Mouse (Mus musculus) embryonic facial prominence, embryonic 11.5 days (tissue): Measurements from ENCODE around the gene Cntnap1. TPM values are rescaled to one million over a fixed set of nuclear protein-coding genes. Genes with fewer than 3 reads are reported as not detected.
A peak's percentile ranks its signal among the peaks of the same experiment; 100 is the strongest.
"Not testable (repeated sequence)": the region's sequence is repeated elsewhere in the genome, so short reads cannot be mapped to it uniquely, and the experiment has no call there.

Experiments used
- ATAC-seq: fragments of 200-750 bp; cut with Nextera tagmentation; replicated peaks from 2 replicates; pipeline ENCODE4 v1.8.0; 2017; ENCODE audit warnings: low read depth; ENCODE audit not compliant: insufficient number of reproducible peaks, low FRiP score, low TSS enrichment
- DNase-seq: peaks from one replicate; pipeline ENCODE4 v3.0.0-alpha.2; 2015; ENCODE audit warnings: low spot score
- H3K27ac ChIP-seq: fragments of 300-500 bp; sonication (generic); replicated peaks from 2 replicates; pipeline ENCODE4 v1.5.1; 2014; ENCODE audit warnings: mild to moderate bottlenecking, low read depth, low read length, control low read depth
- H3K27me3 ChIP-seq: fragments of 300-500 bp; sonication (generic); 2 replicates; pipeline ENCODE4 v1.6.1; 2014; ENCODE audit warnings: mild to moderate bottlenecking, low read length, moderate library complexity, mixed read lengths; ENCODE audit not compliant: control insufficient read depth, insufficient read depth
- H3K36me3 ChIP-seq: fragments of 300-500 bp; sonication (generic); replicated peaks from 2 replicates; pipeline ENCODE4 v1.6.1; 2014; ENCODE audit warnings: low read depth, mild to moderate bottlenecking, low read length, moderate library complexity, mixed read lengths; ENCODE audit not compliant: control insufficient read depth, insufficient read depth
- H3K4me1 ChIP-seq: fragments of 300-500 bp; sonication (generic); 2 replicates; pipeline ENCODE4 v1.6.1; 2014; ENCODE audit warnings: low read length, mixed read lengths; ENCODE audit not compliant: control insufficient read depth, insufficient read depth
- H3K4me2 ChIP-seq: fragments of 300-500 bp; sonication (generic); 2 replicates; pipeline ENCODE4 v1.6.1; 2014; ENCODE audit warnings: low read depth, mild to moderate bottlenecking, control low read depth, low read length, moderate library complexity
- H3K4me3 ChIP-seq: fragments of 300-500 bp; sonication (generic); 2 replicates; pipeline ENCODE4 v1.5.1; 2014; ENCODE audit warnings: low read depth, low read length, control low read depth
- H3K9ac ChIP-seq: fragments of 300-500 bp; sonication (generic); replicated peaks from 2 replicates; pipeline ENCODE4 v1.6.1; 2014; ENCODE audit warnings: mild to moderate bottlenecking, control low read depth, low read length
- H3K9me3 ChIP-seq: fragments of 300-500 bp; sonication (generic); replicated peaks from 2 replicates; pipeline ENCODE4 v1.6.1; 2016; ENCODE audit warnings: mild to moderate bottlenecking, low read length, inconsistent platforms, mixed read lengths; ENCODE audit not compliant: control insufficient read depth
- WGBS: fragments of 180-500 bp; shearing (Covaris S2); extraction: QIAGEN DNeasy Blood & Tissue Kit; methylation state at CpG from one replicate; pipeline ENCODE4 v1.1.7; 2014; 5-methylcytosine and 5-hydroxymethylcytosine counted together
- polyA plus RNA-seq: library from polyadenylated mRNA; unstranded; fragments of >200 nt; fragmentation: Nextera tagmentation; extraction: Ambion mirVana; gene quantifications from 2 replicates; pipeline ENCODE4 v1.2.1, GENCODE M21; 2014

Cntnap1 gene
- polyA plus RNA-seq, result 0.28 and 0.39 TPM in 2 replicates

DNA sequence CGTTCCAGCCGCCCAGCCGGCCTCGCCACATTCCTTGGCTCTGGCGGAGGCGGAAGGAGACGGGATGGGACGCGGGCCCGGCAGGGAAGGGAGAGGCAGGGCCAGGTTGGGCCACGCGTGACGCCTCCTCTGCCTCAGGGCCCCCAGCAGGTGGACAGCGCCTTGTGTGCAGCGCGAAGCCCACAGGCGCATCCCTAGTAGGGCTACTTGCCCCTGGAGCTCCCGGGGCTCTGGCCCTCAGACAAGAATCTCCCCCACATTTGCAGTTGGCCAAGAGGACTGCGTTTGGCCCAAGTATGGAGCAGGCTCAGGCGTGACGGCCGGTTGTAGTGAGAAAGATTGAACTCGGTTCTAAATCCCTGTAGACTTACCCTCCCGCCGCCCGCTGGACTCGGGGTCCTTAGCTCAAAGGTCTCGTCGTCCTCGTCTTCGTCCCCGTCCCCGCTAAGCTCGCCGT lies at the start of gene Cntnap1:
Cntnap1 (plus strand) TSS at position 170 of the 457 bp plus-strand sequence.
- peaks cover 18% of the 10 kb centered on the region for H3K4me1 ChIP-seq
- H3K9ac ChIP-seq, result peak within 1 kb of the TSS; percentile 58
- no peak within 1 kb of the TSS for H3K27ac ChIP-seq
- H3K9me3 ChIP-seq, result no peaks in the 10 kb centered on the region
- DNase-seq (no peak), ATAC-seq (no peak)
- peak within 1 kb of the TSS; percentile 88 for H3K4me2 ChIP-seq
- WGBS, result under 1% methylated on average over 35 of the region's 35 CpGs
- H3K36me3 ChIP-seq, result no peaks in the 10 kb centered on the region
- H3K27me3 ChIP-seq, result peaks cover 66% of the 10 kb centered on the region
- H3K4me3 ChIP-seq, result peak within 1 kb of the TSS; percentile 70

DNA sequence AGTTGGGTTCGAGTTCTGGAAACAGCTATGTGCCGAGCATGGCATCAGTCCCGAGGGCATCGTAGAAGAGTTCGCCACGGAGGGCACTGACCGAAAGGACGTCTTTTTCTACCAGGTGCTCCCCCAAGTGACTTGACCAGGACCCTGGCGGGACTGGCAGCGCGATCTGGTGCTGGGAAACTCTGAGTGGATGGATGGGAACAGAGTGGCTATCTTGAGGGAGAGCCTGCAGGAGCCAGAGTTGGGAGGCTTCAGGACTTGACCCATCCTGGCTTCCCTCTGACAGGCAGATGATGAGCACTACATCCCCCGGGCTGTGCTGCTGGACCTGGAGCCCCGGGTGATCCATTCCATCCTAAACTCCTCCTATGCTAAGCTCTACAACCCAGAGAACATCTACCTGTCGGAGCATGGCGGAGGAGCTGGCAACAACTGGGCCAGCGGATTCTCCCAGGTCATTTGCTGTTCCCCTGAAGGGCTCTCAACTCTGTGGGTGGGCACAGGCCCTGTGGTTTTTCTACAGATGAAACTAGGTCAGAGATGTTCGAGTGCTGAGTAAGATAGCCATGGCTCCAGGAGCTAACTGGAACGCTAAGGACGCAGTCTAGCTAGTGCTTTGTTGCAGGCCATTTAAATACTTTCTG lies 49.7 kb upstream of the Cntnap1 start:
- DNase-seq (no peak), ATAC-seq (no peak)
- H3K9ac ChIP-seq, result peak overlapping the region; percentile 86
- H3K27me3 ChIP-seq, result no peaks in the 10 kb centered on the region
- 25% methylated on average over 19 of the region's 19 CpGs for WGBS
- no peaks in the 10 kb centered on the region for H3K9me3 ChIP-seq
- peak overlapping the region; percentile 92 for H3K4me2 ChIP-seq
- H3K27ac ChIP-seq, result peak overlapping the region; percentile 87
- H3K4me1 ChIP-seq, result peaks cover 10% of the 10 kb centered on the region
- H3K36me3 ChIP-seq, result no peaks in the 10 kb centered on the region; the same call in 1 of the 2 replicates
- peak overlapping the region; percentile 73 for H3K4me3 ChIP-seq

DNA sequence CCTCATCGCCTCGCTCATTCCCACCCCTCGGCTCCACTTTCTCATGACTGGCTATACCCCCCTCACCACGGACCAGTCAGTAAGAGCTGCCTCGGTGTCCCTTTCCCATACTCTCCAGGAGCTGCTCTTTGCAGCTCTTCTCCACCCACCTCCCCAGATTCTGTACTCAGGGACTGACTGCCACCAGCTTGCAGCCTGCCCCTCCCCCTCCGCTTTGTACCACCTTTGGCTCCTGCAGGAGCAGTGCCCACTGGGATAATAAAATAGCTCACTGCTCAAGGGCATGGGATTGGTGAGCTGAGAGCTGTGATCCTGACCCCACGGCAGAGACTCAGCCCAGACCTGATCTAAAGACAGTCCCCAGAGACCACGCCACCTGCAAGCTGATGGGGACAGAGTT lies 45.8 kb upstream of the Cntnap1 start:
- not testable (repeated sequence) for H3K4me2 ChIP-seq, H3K36me3 ChIP-seq, H3K4me3 ChIP-seq, H3K4me1 ChIP-seq, H3K27me3 ChIP-seq, H3K27ac ChIP-seq, DNase-seq, H3K9ac ChIP-seq, H3K9me3 ChIP-seq, ATAC-seq
- WGBS, result 95% methylated on average over 8 of the region's 8 CpGs

DNA sequence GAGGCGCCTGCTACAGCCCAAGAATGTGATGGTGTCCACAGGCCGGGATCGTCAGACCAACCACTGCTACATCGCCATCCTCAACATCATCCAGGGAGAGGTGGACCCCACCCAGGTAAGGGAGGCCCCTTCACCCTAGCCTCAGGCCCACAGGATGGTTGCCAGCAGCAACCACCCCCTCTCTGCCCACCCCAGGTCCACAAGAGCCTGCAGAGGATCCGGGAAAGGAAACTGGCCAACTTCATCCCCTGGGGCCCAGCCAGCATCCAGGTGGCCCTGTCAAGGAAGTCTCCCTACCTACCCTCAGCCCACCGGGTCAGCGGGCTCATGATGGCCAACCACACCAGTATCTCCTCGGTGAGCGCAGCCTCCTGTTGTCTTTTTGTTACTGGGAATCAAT lies 45.3 kb upstream of the Cntnap1 start:
- not testable (repeated sequence) for H3K9me3 ChIP-seq, H3K9ac ChIP-seq, H3K27me3 ChIP-seq, H3K4me1 ChIP-seq, H3K36me3 ChIP-seq, H3K27ac ChIP-seq, H3K4me3 ChIP-seq, ATAC-seq, DNase-seq, H3K4me2 ChIP-seq
- 96% methylated on average over 7 of the region's 9 CpGs for WGBS

- H3K27me3 ChIP-seq, result no peaks in the 10 kb centered on the region
- H3K4me2 ChIP-seq, result no peak overlapping the region
- no peak overlapping the region for H3K27ac ChIP-seq
- no peak overlapping the region for H3K4me3 ChIP-seq
- no peaks in the 10 kb centered on the region for H3K4me1 ChIP-seq
- no peak overlapping the region for H3K9ac ChIP-seq
- ATAC-seq (no peak), DNase-seq (no peak)
- H3K36me3 ChIP-seq, result peaks cover 9% of the 10 kb centered on the region
- 89% methylated on average over 1 of the region's 1 CpGs for WGBS
- no peaks in the 10 kb centered on the region for H3K9me3 ChIP-seq
Observed at GRCm38 (mm10) chr11:101127075-101127474, 43.2 kb upstream of the Cntnap1 start.

- 83% methylated on average over 11 of the region's 11 CpGs for WGBS
- ATAC-seq (no peak), DNase-seq (no peak)
Observed at GRCm38 (mm10) chr11:101128996-101129577, 41.2 kb upstream of the Cntnap1 start.

GRCm38 (mm10) chr11:101130056-101130756 lies 40.1 kb upstream of the Cntnap1 start:
- H3K9ac ChIP-seq, result no peak overlapping the region
- no peak overlapping the region for H3K4me3 ChIP-seq
- DNase-seq (no peak), ATAC-seq (no peak)
- WGBS, result 54% methylated on average over 18 of the region's 18 CpGs
- H3K4me1 ChIP-seq, result no peaks in the 10 kb centered on the region
- H3K36me3 ChIP-seq, result peaks cover 9% of the 10 kb centered on the region
- no peaks in the 10 kb centered on the region for H3K9me3 ChIP-seq
- H3K27me3 ChIP-seq, result no peaks in the 10 kb centered on the region
- no peak overlapping the region for H3K4me2 ChIP-seq
- no peak overlapping the region for H3K27ac ChIP-seq

More at GRCm38 (mm10) chr11:101128996-101129577, 41.2 kb upstream of the Cntnap1 start:
- H3K36me3 ChIP-seq, result peaks cover 9% of the 10 kb centered on the region
- no peaks in the 10 kb centered on the region for H3K4me1 ChIP-seq
- H3K9me3 ChIP-seq, result no peaks in the 10 kb centered on the region
- H3K9ac ChIP-seq, result no peak overlapping the region
- H3K27ac ChIP-seq, result no peak overlapping the region
- no peaks in the 10 kb centered on the region for H3K27me3 ChIP-seq
- H3K4me3 ChIP-seq, result no peak overlapping the region
- no peak overlapping the region for H3K4me2 ChIP-seq

GRCm38 (mm10) chr11:101131187-101131586 lies 39.1 kb upstream of the Cntnap1 start:
- ATAC-seq (no peak), DNase-seq (no peak)
- Histone ChIP-seq H3K4me2 (no peak overlapping the region), H3K27me3 (no peaks in the 10 kb centered on the region), H3K36me3 (peaks cover 6% of the 10 kb centered on the region), H3K4me1 (no peaks in the 10 kb centered on the region), H3K27ac (no peak overlapping the region), H3K9ac (no peak overlapping the region), H3K9me3 (no peaks in the 10 kb centered on the region), H3K4me3 (no peak overlapping the region)
- WGBS, result 87% methylated on average over 2 of the region's 2 CpGs
